Mouse (Mus musculus) gastrocnemius, adult 18-20 months (tissue): ENCODE results near the gene Casc4. TPM values are rescaled to one million over a fixed set of nuclear protein-coding genes. Genes with fewer than 3 reads are reported as not detected.
A peak's percentile ranks its signal among the peaks of the same experiment; 100 is the strongest.

Experiments used
- DNase-seq: peaks from one replicate; pipeline ENCODE4 v3.0.0; 2021; ENCODE audit warnings: low spot score
- long read RNA-seq, 2 experiments: library from polyadenylated mRNA; stranded (forward); transcript quantifications; one replicate each; pipeline ENCODE4 v2.0.0; 2021
- total RNA-seq, 2 experiments: library from RNA; stranded (reverse); gene quantifications; 2 replicates each; pipeline ENCODE4 v1.2.3; 2021

The Casc4 gene
- 1 to 10 TPM; 6.6 to 6.8 TPM for total RNA-seq
- long read RNA-seq, experiment 1, full-length matches to known transcripts: 2 of 2 reads
- long read RNA-seq, experiment 1, partial matches to known transcripts: 0 of 2 reads
- long read RNA-seq, experiment 1, other reads (novel, unspliced or antisense): 0 of 2 reads
- long read RNA-seq, experiment 2, full-length matches to known transcripts: 3 of 4 reads
- long read RNA-seq, experiment 2, partial matches to known transcripts: 0 of 4 reads
- long read RNA-seq, experiment 2, other reads (novel, unspliced or antisense): 1 of 4 reads

DNA sequence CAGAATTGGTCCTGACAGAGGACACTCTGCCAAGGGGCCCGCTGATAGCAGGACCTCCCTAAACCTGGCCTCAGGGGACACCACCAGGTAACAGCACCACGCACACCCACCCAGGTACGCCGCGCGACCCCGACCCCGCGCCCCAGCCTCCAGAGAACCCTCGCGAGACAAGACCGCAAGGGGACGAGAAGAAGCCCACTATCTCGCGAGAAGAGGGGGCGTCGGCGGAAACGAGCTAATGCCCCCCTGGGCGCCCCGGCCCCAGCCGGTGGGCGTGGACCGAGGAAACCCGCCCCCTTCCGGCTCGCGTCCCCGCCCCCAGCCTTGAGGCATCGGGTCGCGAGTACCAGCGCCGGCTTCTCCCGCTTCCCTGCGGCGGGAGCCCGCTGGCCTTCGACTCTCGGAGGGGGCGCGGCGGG lies at the start of gene Casc4:
Casc4 (plus strand) TSS at position 339 of the 419 bp plus-strand sequence.
- peak; percentile 65 for DNase-seq

DNA sequence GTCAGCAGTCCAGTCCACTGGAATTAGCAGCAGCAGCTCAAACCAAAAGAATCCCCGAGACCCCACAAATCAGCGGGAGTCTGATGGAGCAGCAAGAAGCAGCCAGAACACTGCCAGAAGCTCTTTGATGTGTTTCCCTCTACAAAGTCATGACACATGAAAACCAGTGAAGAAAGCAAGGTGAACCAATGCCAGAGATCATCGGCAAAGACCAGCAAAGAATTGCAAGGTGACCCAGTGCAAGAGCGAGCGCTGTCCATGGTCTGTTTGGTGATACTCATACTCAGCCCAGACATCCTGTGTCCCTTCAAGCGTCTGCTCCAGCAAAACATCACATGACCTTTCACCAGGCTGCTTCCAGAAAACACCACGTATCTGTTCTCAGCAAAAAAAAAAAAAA lies 45.0 kb upstream of the Casc4 start:
- DNase-seq: no peak

GRCm38 (mm10) chr2:121824653-121825052 lies 42.1 kb upstream of the Casc4 start:
- no peak for DNase-seq

GRCm38 (mm10) chr2:121826189-121826588 lies 40.6 kb upstream of the Casc4 start:
- no peak for DNase-seq

- no peak for DNase-seq
Observed at GRCm38 (mm10) chr2:121828411-121828810, 38.4 kb upstream of the Casc4 start.

DNA sequence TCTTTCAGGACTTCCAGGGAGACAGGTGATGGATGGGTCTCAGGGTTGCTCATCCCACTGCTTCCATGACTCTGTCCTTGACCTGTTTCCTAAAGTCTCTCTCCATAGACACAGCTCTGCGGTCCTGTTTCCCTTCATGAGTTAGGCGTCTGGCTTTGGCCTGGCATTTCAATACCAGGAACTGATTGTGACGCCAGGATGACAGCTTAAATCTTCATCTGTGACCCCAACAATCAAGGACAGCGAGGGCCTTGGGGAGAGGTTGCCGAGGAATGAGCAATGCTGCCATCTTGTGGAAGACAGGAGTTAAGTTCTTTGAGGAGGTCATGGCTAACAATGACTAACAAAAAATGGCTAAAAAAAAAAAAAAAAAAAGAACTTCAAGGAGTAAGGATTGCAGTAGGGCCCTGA lies 34.3 kb upstream of the Casc4 start:
- DNase-seq: peak; percentile 15

DNA sequence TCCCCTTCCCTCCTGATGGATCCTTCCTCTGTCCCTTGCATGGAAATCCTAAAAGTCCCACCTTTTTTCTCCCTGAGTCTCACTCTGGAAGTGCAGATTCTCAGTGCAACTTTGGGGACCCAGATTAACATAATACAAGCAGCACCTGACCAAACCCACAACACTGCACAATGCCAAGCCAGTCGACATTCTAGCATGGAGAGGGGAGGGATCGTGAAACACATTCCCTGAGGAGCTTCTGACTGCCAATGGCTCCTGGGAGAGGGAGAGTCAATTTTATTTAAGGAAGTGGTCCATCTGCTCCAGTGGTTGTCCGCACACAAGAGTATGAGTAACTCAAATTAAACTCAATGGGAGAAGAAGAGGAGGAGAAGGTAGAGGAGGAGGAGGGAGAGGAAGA lies 31.8 kb upstream of the Casc4 start:
- DNase-seq: no peak

DNA sequence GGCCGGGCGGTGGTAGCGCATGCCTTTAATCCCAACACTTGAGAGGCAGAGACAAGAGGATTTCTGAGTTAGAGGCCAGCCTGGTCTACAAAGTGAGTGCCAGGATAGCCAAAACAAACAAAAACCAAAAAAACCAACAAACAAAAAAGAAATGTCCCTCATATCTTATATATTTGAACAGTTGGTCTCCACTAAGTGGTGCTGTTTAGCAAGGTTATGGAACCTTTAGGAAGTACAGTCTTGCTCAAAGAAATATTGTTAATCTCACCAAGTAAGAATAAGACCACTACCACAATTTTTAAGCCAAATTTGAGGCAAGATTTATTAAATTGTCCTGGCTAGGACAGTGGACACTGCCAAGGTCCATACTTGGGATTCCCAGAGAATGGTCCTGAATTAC lies 25.3 kb upstream of the Casc4 start:
- DNase-seq: no peak

DNA sequence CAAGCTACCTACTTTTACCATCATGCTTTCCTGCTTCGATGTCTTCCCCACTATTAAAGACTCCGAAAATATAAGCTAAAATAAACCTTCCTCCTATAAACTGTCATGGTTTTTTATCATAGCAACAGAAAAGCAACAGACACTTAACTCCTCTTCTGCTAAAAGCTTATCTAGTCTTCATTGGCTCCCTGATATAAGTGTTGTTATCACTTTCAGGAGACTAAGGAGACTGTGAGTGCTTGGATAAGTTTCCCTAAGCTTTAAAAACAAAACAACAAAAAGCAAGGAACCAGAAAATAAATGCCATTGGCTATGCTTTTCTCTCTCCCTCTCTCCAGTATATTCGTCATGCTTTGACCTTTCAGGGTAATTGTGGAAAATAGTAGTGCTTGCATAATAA lies 24.5 kb upstream of the Casc4 start:
- no peak for DNase-seq

DNA sequence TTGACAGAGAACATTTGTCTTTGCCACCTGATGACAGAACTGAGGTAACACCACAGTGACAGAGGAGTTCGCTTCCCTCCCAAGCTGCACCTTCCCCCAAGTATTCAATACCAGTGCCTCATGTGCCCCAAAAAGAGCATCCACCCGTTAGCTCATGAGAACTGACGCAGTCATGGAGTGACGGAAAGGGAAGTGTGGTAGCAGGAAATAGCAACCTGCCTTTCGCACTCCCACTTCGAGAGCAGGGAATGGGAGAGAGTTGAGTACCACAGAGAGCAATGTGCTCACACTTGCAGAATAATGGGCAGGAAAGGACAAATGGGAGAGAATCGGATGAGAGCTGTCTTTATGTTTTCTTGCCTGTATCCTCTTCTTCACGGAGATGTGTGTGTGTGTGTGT lies 20.7 kb upstream of the Casc4 start:
- DNase-seq: no peak

- no peak for DNase-seq
Observed at GRCm38 (mm10) chr2:121852045-121852444, 14.7 kb upstream of the Casc4 start.

DNA sequence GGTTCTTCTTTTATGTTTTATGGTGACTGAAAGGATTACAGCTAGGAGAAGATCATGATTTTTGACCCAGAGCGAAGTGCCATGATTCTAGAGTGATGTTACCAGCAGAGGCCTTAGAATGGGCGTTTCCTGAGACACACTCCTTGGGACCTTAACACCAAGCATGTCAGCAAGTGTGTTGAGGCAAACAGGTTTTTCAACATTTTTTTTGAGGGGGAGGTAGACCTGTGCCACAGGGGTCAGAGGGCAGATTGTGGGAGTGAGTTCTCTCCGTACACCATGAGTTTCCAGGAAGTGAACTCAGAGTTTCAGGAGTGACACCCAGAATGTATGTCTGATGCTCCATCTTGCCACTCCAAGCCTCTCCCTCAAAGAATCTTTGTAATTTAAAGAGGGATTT lies 12.8 kb upstream of the Casc4 start:
- DNase-seq: no peak

GRCm38 (mm10) chr2:121859380-121859980 lies 7.3 kb upstream of the Casc4 start:
- no peak for DNase-seq

DNA sequence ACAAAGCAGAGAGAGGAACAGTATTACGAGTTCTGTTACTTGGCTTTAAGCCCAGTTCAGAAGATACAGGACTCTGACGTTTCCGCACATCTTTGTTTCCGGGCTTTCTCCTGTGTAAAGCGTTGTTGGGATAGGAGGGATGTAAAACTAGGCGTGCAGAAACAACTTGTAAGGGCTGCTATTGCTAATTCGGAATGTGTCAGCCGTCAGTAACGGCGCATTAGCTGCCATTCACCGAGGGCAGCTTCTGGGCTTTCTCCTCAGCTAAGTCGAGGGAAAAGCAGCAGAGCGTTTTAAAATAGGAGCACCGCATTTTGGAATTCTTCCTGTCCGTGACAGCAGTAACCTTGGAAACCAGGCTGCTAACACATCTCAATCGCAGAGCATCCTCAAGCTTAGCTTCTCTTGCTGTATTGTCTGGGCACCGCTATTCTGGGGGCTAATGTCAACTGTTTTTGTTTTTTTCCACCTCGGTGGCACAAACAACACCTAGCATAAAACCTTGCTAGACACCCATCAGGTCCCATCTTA lies 634 bp upstream of the Casc4 start:
- DNase-seq: peak; percentile 1

DNA sequence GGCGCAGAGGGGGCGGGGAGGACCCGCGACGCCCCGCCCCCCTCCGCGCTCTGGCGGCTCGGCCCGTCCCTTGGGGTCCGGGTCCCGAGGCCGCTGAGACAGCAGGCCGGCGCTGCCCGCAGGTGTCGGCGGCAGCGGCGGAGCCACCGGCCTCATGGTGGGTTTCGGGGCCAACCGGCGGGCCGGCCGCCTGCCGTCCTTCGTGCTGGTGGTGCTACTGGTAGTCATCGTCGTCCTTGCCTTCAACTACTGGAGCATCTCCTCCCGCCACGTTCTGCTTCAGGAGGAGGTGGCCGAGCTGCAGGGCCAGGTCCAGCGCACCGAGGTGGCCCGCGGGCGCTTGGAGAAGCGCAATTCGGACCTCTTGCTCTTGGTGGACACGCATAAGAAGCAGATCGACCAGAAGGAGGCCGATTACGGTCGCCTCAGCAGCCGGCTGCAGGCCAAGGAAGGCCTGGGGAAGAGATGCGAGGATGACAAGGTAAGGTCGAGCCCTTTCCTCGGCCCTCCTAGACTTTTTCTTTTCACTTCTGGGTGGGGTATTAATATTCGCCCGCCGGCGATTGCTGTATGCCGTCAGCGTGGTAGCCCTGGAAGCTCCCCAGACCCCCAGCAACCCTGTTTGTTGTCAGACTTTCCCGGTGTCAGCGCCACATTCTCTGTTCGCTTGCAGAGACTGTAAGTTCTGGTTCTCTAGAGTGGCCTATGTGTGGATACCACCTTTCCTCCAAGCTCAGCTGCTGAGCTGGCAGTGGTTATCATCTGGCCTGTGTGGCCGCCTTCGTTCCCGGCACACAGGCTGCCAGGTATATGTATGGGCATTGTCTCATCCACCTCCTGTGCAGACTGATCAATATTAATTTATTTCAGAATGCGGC lies 520 bp downstream of the Casc4 start:
- DNase-seq: peak; percentile 3

DNA sequence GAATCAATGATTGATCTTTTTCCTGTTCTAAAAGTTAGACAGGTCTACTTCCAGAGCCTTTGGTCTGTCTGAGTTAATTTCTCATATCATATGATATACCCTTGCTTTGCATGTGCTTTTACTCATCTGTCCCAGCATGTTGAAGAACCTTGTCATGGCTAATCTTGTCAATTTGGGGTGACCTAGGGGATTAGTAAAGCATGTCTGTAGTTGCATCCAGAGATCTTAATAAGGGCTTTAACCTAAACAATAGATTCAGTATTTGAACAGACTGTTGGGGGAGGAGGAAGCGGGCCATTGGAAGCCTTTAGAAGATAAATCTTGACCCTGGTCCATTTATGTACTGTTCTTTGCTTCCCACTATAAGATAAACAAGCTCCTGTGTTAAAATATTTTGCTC lies 12.7 kb downstream of the Casc4 start:
- no peak for DNase-seq

DNA sequence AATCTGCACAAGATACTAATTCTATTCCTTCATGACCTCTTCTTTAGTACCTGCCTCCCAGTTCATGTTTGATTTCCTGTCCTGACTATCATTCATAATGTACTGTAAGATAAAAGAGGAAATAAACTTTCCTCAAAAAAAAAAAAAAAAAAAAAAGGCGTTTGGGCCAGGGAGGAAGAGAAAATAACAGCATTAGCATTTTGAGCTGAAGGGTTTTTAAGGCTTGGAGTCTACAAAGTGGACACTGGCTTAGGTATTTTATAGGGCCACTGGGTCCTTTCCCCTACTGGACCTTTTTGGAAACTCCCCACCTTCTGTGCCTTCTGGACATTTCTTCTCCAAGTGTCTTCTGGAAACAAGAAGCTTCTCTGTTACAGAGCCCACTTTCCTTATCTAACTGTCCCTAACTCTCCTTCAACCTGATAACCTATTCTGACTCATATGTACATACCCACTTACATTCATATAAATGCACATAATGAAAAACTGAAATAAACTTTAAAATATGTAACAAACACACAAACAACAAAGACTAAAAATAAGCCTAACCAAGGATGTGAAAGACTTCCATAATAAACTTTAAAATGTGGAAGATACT lies 18.8 kb downstream of the Casc4 start:
- DNase-seq: no peak

DNA sequence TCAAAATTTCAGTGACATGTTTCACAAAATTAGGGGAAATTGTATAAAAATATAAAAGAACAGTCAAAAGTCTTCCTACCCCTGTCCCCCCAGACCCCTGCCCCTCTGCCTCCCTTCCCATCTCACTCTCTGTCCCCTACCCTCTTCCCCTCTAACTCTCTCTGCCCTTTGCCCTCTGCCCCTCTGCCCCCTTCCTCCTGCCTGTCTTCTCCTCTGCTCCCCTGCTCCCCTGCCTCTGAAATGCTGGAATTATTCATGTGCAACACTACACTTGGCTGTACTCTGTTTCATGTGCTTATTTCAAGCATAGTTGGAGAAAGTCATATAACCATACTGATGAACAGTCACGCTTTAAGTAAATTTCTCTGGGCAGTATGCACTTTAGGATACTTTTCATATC lies 19.6 kb downstream of the Casc4 start:
- no peak for DNase-seq

DNA sequence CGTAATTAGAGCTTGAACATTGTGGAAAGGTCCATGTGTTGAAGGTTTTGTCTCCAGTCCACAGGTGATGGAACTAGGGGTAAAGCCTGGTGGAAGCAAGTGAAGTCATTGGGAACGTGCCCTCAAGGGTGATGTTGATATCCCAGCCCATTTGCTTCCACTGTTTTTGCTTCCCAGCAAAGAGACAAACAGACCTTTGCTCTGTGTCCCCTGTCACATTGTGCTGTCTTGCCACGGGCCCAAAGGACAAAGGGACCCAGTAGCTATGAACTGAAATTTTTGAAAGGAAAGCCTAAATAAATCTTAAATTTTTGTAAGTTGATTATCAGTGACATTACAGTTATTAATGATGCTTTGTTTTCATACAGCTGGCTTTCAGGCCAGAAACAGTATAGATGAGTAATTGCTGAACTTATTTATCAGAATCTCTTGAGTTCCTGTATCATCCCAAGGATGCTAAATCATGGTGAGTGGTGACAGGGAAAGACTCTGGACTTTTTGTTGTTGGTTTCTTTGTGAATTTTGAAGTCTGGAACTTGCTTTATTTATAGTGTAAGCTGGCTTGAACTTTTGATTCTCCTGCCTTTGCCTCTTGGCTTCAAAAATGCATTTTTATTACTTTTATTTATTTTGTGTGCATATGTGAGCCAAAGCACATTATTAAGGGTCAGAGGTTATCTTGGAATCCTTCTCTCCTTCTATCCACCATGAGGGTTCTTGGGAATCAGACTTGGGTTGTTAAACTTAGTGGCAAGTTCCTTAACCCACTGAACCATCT lies 22.1 kb downstream of the Casc4 start:
- no peak for DNase-seq

- no peak for DNase-seq
Observed at GRCm38 (mm10) chr2:121895261-121895660, 28.5 kb downstream of the Casc4 start.

DNA sequence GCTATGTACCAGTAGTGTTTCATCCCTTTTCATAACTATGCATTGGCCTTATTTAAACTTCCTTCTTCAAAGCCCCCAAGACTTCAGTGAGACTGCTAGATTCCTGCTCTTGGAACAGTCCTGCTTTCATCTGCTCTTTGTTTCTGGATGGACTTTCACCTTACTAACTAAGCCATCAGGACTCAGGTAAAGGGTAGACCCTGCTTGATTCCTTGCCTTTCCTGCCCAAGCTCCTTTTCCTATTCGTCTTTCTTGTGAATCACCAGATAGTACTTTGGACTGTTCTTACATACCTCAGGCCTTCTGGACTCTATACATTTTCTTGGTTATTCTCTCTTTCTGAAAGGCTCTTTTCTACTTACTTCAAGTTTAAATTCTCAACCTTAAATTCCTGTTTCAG lies 30.1 kb downstream of the Casc4 start:
- no peak for DNase-seq
